Mouse (Mus musculus) gastrocnemius, postnatal 4 days (tissue): ENCODE data around the gene Atg2a. TPM values are rescaled to one million over a fixed set of nuclear protein-coding genes. Genes with fewer than 3 reads are reported as not detected.
"Not testable (repeated sequence)": the region's sequence is repeated elsewhere in the genome, so short reads cannot be mapped to it uniquely, and the experiment has no call there.

Source experiments
- DNase-seq, 2 experiments: peaks; one replicate each; pipeline ENCODE4 v3.0.0; 2021 to 2022; ENCODE audit warnings: low spot score in 2 of 2, mixed read lengths in 2 of 2
- total RNA-seq, 2 experiments: library from RNA; stranded (reverse); gene quantifications; 2 replicates each; pipeline ENCODE4 v1.2.3; 2021

Gene Atg2a
- total RNA-seq, 2 experiments from 2014 or later: 15.5 to 16.7 TPM

DNA sequence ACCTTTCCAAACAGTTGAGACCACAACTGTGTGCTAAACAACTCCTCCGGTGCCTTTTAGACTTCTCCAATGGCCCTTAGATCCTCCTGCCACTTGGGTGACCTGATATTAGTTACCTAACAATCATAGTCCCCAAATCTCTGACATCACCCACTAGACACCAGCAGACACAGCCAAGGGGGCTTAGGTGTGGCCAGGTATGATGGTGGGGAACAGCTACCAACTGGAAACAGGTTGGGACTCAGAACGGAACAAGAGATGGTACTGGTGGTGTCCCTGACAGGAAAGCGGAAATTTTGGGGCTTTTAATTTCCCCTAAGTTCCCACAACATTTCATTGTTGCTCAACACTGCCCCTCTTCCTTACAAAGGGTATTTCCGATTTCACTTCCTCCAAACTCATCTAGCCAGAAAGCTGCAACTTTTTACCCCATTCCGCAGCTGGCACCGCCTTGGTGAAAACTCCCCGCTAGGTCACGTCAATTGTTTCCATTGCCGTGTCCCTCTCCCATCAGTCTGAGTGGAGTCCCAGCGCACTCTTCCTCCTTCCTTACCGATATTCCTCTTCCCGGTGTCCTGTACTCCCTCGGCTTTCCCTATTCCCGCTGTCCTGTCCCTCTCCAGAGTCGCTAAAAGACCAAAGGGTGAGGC is 34.4 kb downstream of the Atg2a start:
- no peak for DNase-seq

DNA sequence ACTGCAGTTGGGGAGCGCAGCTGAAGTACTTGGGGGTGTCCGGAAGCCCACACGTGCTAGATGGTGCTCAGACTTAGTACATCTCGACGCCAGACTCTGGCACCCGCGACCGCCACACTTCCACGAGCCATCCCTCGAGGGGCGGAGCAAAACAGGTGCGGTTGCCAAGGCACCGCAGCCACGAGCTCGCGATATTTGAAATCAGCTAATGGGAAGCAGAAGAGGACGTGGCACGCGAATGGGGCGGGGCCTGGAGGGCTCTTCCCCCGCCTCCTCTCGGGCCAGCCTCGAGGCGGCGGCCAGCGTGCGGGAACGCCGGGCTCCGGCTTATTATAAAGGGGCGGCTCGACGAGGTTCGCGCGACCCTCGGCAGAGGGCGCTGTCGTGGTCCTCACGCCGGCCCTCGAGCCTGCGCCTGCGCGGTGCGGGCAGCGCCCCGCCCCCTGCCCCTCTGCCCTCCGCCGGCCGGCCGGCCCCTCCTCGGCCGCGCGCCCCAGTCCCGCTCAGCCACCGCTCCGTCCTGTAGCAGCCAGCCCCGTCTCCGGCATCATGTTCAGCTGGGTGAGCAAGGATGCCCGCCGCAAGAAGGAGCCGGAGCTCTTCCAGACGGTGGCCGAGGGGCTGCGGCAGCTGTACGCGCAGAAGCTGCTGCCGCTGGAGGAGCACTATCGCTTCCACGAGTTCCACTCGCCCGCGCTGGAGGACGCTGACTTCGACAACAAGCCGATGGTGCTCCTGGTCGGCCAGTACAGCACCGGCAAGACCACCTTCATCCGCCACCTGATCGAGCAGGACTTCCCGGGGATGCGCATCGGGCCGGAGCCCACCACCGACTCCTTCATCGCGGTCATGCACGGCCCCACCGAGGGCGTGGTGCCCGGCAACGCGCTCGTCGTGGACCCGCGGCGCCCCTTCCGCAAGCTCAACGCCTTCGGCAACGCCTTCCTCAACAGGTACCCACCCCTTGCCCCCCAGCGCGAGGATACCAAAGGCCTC is 35.3 kb downstream of the Atg2a start, which contains the start of gene Ehd1:
Gene Ehd1 (plus strand): TSS at position 300 of the 996 bp plus-strand sequence.
- DNase-seq: peak; percentile 96 to 97

DNA sequence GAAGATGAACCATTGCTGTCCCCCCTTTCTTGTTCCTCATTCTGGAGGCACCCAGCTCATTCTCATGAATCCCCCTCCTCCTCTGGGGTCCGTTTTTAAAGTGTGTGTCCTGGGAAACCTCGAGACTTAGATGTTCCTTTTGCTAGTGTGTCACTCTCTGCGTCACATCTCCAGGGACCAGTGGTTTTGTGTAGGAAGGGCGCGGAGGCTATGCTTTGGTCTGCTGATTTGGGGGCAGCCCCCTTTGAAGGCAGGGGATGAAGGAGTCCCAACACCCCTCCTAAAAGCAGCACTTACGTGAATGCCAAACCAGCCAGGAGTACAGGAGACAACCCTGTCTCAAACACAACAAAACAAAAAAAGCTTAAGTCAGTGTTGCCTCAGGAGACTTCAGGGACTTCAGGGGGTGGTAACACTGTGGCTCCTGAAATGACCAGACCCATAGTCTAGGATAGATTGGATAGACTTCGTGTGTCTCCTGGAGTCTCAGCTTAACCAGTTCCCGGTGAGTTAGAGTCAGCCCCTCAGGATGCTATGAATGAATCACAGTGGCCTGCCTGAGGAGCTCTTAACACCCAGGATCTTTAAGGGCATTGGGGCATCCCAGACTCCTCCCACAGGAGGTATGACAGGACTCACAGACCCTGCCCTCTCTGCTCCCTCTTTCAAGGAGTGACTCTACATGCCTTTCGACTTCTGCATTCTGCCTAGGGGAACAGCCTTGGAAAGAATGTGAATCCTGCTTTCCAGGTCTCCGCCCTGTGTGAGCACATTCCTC is 36.4 kb downstream of the Atg2a start:
- DNase-seq: peak in 1 of 2 experiments; percentile 73

DNA sequence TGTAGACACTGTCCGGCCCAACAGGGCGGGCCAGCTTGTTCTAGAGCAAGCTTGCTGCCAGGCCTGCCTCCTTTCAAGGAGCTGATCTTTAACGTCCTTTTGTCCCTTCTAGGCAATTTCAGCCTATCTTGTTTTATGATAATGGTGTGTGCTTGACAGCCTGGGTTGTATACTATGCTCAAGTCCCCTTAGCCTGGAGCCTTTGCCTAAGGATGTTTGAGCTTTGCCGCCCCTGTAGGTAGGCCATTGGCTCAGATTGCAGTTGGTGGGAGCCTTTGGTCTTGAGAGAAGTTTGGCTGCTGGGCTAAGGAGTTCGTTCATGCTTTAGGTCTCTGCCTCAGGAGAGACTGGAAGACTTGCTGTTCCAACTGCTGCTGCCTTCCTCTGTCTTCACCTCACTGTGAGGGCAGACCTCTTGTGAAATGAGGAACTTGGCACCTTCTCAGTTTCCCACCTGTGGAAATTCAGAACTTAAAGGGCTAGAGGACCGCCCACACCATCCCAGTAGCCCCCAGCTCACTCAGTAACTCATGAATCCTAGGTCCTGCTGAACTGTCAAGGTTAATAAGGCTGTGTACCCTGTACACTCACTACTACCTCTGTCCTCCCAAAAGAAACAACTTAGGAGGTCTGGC is 37.1 kb downstream of the Atg2a start:
- no peak for DNase-seq

DNA sequence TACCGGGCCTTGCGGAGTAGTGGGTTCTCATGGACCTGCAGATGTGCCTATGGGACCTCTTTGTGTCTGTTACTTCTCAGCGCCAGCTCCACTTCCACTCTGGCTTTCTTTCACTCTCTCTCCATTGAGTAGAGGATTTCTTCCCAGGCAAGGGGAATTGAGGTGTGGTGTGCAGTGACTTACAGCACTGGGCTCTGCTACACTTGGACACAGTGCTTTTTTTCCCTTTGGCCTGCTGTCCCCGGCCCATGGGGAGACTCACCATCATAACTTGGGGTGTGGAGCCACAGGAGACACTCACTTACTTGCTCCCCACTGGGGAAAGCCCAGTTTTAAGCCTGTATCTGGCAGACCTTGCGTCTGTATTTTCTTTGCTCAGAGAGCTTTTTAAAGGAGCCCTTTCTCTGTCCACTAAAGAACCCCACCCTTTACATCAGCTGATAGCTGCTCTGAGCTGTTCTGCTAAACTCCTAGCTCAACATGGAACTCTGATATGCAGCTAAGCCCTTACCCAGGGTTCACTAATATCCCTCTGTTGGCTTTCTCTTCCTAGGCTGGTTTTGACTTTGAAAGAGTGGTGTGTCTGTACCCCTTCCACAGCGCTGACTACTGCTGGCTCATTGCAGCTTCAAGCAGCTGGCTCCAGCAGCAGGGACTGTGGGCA is 38.1 kb downstream of the Atg2a start:
- DNase-seq: no peak

DNA sequence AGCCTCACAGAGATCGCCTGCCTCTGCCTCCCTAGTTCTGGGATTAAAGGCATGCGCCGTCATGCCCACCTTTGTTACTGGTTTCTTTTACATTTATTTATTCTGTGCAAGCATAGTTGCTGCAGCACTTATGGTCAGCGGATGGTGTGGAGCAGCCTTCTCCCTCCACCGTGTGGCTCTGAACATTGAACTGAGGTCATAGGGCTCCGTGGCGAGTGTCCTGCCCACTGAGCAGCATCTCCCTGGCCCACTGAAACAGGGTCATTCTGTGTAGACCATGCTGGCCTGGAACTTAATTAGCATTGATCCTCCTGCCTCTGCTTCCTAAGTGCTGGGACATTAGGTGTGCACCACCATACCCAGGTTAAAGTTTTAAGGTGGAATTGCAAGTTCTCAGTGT is 39.1 kb downstream of the Atg2a start:
- no peak for DNase-seq

DNA sequence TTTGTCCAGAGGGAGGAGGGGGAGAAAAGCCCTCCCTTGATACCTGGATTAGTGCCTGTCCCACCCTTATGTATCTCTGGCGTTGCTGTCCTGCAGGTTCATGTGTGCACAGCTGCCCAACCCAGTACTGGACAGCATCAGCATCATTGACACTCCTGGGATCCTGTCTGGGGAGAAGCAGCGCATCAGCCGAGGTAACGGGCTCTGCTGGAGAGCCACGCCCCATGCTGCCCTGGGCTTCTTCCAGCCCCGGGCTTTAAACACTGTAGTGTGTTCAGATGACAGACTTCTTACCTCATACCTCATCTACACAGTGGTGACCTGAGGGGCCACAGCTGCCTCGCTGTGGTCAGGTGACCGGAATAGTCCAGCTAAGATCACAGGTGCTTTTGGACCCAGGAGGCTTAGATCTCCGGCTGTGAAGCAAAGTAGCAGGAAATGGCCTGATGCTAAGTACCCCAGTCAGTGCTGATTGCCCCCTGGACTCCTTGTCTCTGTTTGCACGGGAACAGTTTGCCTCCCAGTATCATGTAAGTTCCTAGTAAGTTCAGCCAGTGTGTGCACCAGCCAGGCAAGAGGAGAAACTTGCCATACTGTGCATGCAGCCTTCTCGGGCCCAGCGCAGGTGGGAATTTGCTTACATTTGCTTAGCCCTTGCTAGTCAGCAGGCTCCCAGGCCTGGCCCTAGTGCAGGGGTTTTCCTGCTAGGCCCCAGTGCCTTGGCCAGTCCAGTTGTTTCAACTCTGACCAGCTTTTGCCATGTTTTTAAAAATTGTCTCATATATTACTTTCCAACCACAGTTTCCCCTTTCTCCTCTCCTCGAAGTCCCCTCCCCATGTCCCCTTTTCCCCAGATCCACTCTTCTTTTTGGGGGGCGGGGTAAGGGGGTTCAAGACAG is 39.9 kb downstream of the Atg2a start:
- DNase-seq: no peak

DNA sequence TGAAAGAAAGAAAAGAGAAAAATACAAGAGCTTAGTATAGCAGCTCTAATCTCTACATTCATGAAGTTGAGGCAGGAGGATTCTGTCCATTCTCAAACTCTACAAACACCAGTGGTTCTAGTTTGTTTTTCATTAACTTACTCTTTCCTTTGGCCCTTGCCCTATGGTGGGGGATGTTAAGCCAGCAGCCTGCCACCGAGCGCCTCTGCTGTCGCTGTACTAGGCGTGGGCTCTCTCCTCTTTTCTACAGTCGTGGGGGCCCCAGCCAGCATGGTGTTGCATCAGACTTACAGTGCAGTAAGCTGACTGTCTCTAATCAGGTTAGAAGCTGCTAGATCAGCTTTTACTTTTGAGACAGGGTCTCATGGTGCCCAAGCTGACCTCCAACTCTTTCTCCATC is 41.5 kb downstream of the Atg2a start:
- no peak for DNase-seq

DNA sequence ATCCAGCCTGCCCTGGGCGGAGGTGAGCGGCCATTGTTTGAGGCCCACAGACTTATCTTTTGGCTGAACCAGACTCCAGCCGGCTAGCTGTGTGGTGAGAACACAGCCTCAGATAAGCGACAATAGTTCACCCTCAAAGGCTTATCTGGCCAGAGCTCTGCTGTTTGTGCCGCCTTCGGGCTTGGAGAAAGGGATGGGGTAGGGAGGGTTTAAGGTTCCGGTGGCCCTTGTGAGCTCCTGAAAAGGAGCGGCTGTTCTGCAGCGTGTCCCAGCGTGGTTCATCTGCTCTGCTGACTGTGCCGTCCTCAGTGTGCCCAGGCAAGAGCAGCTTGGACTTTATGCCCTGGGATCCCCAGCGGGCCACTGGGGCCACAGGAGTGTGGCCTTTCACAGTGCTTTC is 43.0 kb downstream of the Atg2a start:
- DNase-seq: no peak

DNA sequence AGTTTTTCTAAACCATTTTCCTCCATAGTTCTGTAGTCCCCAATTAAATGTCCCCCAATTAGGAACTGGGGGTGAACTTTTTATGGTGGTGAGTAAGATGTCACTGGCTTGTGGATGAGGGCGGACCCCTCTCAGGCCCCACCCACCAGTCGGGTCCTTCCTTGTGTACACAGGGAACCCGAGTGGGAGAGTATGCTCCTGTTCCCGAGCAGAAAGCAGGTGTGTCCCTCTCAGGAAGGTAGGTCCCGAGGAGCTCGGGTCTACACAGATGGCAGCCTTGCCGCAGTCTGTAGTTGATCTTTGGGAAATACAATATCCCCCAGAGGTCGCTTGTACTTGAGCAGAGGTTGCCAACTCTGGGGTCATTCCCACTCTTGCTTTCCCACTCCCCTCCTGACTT is 43.8 kb downstream of the Atg2a start:
- DNase-seq: no peak

DNA sequence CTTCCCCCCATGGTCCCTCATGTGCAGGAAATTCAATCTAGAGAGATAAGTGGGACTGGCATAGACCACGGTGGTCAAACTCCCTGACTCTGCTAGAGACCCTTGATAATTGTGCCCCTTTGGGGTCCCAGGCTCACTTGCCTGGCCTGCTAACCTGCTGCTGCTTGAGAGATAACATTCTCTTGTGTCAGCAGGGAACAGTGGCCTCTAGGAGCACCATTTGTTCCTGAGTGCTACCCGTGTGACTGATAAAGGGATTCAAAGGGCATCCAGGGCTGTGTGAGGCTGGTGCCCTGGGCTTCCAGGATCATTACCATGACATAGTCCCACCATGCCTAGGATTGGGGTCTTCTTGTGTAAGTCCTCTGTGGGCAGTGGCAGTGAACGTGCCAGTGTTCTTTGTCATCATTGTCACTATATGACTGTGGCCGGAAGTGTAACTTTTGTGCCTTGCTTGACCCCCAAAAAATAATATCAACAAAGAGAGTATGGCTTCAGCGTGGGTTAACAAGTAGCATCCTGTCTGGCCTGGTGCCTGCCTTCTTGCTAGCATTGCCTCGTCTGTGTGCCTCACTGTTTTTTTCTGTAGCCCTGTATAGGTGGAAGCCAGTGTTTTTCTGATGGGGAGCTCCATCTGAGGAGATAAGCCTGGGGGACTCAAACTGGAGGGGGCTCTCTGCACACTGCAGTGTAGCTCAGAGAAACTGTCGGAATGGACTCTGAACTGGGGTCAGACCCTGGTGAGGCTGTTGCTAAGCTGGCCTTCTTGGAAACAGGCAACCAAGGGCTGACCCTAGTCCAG is 44.4 kb downstream of the Atg2a start:
- DNase-seq: no peak

DNA sequence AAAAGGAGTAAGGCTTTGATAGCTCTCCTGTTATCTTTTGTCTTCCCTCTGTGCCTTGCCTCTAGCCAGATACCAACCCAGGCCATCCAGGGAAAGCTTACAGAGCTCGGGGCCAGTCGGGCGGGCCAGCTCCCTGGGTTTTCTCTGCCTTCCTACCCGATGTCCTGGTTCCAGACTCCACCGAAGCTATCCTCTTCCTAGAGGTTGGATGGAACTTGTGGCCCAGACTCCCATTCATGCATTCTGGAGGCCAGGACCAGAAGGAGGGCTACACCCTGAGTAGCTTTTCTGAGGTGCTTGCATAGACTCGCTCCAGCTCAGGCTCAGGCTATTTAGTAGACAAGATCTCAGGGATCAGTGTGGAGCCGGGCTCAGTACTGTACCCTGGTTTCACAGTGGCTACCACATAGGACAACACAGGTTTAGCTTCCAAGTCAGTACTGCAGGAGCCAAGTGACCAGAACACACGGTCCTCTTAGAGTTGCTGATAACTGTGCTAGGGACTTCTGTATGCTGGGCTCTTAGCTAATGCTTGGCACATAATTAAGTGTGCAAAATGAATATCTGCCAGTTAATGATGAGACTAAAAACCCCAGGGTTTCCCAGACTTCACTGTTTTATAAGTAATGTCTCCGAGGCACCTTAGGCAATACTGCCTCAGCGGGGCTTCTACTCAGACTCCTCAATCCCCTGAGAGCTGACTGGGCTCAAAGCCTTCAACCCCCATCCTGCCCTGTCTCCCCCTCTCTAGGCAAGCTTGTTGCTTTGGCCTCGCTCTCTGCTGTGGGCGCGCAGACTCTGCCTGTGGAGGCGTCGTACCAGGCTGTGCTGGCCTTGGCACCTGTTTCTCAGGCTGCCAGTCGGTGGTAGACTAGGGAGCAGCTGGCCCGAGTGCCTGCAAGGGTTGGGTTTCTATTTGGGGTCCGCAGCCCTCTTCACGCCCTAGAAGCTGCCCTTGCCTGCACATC is 45.2 kb downstream of the Atg2a start:
- no peak for DNase-seq

DNA sequence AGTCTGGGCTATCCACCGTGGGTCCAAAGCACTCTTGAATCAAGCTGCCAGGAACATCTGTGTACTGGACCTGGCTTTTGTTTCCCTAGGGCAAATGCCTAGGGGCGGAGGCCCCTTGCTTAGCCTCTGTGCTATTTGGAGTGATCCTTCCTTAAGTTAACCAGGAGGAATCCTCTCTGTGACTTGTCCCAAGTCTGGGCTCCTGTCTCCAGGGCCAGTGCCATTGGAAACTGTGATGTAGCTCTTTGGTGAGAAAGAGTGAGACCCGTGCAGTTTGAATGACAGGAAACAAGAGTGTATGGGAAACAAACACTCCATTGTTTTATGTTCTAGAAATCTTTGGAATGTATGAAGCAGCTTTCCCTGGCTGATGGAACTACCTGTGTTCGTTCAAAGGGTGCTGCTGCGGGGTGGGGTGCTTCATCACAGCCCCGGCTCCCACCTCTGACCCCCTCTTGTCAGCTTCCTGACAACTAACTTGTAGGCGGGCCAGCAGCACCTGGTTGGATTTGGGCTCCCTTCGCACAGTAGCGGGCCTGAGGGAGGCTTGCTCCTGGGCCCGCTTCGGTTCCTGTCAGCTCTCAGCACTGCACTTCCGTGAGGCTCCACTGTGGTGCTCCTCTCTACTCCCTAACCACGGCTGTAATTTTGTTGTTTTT is 46.9 kb downstream of the Atg2a start:
- no peak for DNase-seq

DNA sequence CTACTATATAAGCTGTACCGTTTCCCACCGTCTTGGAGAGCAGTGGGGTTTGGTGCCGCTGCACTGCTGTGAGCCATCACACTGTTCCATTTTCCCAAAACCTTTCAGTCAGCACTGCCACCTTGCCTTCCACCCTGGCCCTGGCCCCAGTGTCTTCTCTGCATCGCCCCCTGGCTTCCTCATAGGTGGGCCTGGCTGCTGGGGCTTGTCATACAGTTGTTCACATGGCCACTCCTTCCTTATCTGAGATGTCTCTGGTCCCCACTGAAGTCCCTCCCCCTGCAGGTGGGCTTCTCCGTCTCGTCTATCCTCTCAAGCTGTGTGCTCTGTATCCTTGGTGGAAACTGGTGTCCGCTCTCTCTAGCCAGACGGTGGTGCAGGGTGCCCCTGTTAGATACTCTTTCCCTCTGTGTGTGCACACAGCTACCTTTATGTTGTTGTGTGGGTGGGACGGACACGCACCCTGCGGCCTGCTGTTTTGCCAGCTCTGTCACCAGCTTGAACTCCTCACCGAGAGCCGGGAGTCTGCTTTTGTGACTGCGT is 48.3 kb downstream of the Atg2a start:
- no peak for DNase-seq

DNA sequence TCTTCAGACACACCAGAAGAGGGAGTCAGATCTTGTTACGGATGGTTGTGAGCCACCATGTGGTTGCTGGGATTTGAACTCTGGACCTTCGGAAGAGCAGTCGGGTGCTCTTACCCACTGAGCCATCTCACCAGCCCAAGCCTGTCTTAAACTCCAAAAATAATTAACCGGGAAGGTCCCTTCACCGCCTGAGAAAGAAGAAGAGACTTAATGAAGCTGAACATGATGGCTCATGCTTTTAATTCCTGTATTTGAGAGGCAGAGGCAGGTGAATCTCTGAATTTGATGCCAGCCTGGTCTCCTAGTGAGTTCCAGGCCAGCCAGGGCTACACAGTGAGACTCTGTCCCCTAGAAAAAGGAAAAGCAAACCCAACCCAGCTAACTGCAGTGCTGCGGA is 49.2 kb downstream of the Atg2a start:
- not testable (repeated sequence) for DNase-seq

DNA sequence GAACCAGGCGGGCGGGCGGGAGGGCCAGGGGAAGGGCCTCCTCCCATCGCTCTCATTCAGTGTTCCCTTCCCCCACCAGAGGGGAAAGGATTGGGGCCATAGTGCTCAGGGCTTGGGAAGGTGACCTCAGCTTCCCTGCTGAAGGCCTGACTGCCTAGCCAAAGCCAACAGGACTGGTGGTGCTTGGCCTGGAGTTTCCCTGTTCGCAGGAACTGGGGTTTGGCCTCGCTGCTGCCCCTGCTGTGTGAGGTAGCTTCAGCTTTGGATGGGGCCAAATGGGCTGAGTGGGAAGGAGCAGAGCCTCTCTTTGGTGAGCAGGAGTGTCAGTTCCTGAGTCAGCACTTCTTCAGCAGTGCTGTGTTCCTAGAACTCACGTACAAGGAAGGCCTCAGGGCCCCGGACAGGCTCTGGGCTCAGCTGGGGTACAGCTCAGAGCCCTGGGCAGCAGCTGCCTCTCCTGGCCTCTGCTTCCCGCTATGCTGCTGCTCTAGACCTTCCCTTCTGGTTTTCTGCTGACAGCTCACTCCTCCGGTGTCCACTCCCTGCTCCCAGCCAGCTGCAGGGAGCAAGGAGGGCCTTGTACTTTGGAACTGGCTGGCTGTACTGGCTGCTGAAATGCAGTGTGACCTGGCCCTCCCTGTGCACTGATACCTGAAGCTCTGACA is 49.8 kb downstream of the Atg2a start:
- DNase-seq: no peak
